Mouse (Mus musculus) CD8-positive naive resting alpha-beta T cell, adult 57 days (primary cell): Measurements from ENCODE around the gene Fkbp15. TPM values are rescaled to one million over a fixed set of nuclear protein-coding genes. Genes with fewer than 3 reads are reported as not detected.

Source experiments
- total RNA-seq: library from RNA; stranded (reverse); gene quantifications from one replicate; pipeline ENCODE4 v1.2.4, GENCODE M21; 2023

Gene Fkbp15
- 85.9 TPM for total RNA-seq

GRCm38 (mm10) chr4:62360088-62360804 lies at the start of gene Fkbp15, which contains the start of gene Slc31a1:
Fkbp15 (minus strand) TSS chr4:62360548.
Slc31a1 (plus strand) TSS chr4:62360727.

GRCm38 (mm10) chr4:62408601-62409282 lies 48.4 kb upstream of the Fkbp15 start, which contains the start of the genes Cdc26 and Prpf4:
Cdc26 (minus strand) TSS chr4:62408642.
Prpf4 (plus strand) TSS chr4:62408797.

GRCm38 (mm10) chr4:62262276-62262675 lies 98.1 kb downstream of the Fkbp15 start, which contains the start of gene Slc31a2:
Slc31a2 (plus strand) TSS chr4:62262562.

Other genes starting within 250 kb of the Fkbp15 start
- not detected for gene Mup21, start 209.7 kb downstream of the Fkbp15 start, total RNA-seq
- gene Zfp37, start 129.5 kb downstream of the Fkbp15 start, total RNA-seq = not detected
- gene Slc31a2, start 98.0 kb downstream of the Fkbp15 start, total RNA-seq = 3.6 TPM
- gene Slc31a1, start 179 bp upstream of the Fkbp15 start, total RNA-seq = 8.1 TPM
- 46.1 TPM for gene Cdc26, start 48.1 kb upstream of the Fkbp15 start, total RNA-seq
- 24.8 TPM for gene Prpf4, start 48.2 kb upstream of the Fkbp15 start, total RNA-seq
- not detected for gene Rnf183, start 74.7 kb upstream of the Fkbp15 start, total RNA-seq
- gene Wdr31, start 110.3 kb upstream of the Fkbp15 start, total RNA-seq = not detected
- 0.95 TPM for gene Bspry, start 119.5 kb upstream of the Fkbp15 start, total RNA-seq
- not detected for gene Hdhd3, start 142.9 kb upstream of the Fkbp15 start, total RNA-seq
- 13.2 TPM for gene Alad, start 159.4 kb upstream of the Fkbp15 start, total RNA-seq
- 20.5 TPM for gene Pole3, start 164.5 kb upstream of the Fkbp15 start, total RNA-seq
- 2.5 TPM for gene 4933430I17Rik, start 164.8 kb upstream of the Fkbp15 start, total RNA-seq
- 77.5 TPM for gene Rgs3, start 199.3 kb upstream of the Fkbp15 start, total RNA-seq